Mouse (Mus musculus): ENCODE measurements around the gene Mrps31. TPM values are rescaled to one million over a fixed set of nuclear protein-coding genes. Genes with fewer than 3 reads are reported as not detected.

The Mrps31 gene
- polyA plus RNA-seq, 1 experiment from 2014 or later, result 42.6 TPM

GRCm38 (mm10) chr8:22398142-22398951 is 12.8 kb upstream of the Mrps31 start, which contains the start of gene Slc25a15:
Gene Slc25a15 (minus strand): TSS chr8:22398597.
- under 1% methylated on average over 75 of the region's 77 CpGs for WGBS
- Histone ChIP-seq H3K4me1 (replicated peaks) (peaks cover 21% of the 10 kb centered on the region), H3K27ac (peak within 1 kb of the TSS; percentile 79), H3K36me3 (peaks cover 9% of the 10 kb centered on the region; the same call in 1 of the 2 replicates), H3K27me3 (no peaks in the 10 kb centered on the region), H3K4me2 (peak within 1 kb of the TSS; percentile 76), H3K4me3 (replicated peaks) (peak within 1 kb of the TSS; percentile 74), H3K9ac (replicated peaks) (peak within 1 kb of the TSS; percentile 81), H3K9me3 (no peaks in the 10 kb centered on the region)
- peak; percentile 91 for ATAC-seq (ENCODE audit: insufficient number of reproducible peaks, insufficient read depth, low FRiP score, low TSS enrichment, low read depth)

- Histone ChIP-seq H3K36me3 (peaks cover 6% of the 10 kb centered on the region; the same call in 1 of the 2 replicates), H3K4me3 (replicated peaks) (peak overlapping the region; percentile 74), H3K4me2 (peak overlapping the region; percentile 76), H3K27me3 (no peaks in the 10 kb centered on the region), H3K9ac (replicated peaks) (no peak overlapping the region), H3K27ac (peak overlapping the region; percentile 74; the same call in 1 of the 2 replicates), H3K4me1 (replicated peaks) (peaks cover 21% of the 10 kb centered on the region), H3K9me3 (no peaks in the 10 kb centered on the region)
- 88% methylated on average over 8 of the region's 8 CpGs for WGBS
- no peak for ATAC-seq (ENCODE audit: insufficient number of reproducible peaks, insufficient read depth, low FRiP score, low TSS enrichment, low read depth)
These were observed 11.8 kb upstream of the Mrps31 start for GRCm38 (mm10) chr8:22399285-22399880.

DNA sequence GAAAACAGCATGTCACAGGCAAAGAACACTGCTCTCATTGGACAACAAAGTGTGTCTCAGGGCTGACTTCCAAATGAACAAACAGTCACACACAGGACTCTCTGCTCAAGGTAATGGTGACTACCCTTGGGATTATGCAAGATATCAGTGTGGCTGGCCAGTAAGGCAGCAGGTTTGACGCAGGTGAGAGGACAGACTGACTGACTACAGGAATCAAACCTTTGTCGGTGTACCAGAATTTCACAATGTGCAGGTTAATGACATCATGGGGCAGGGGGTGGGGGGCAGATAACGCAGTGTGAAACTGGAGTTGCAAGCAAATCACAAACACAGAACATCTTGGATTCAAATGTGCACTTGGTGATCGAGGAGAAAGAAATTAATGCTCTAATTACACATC is 10.6 kb upstream of the Mrps31 start:
- H3K27ac ChIP-seq, result no peak overlapping the region
- H3K4me3 ChIP-seq (replicated peaks), result no peak overlapping the region
- no peaks in the 10 kb centered on the region for H3K27me3 ChIP-seq
- no peaks in the 10 kb centered on the region for H3K36me3 ChIP-seq
- no peak for ATAC-seq (ENCODE audit: insufficient number of reproducible peaks, insufficient read depth, low FRiP score, low TSS enrichment, low read depth)
- H3K9ac ChIP-seq (replicated peaks), result no peak overlapping the region
- no peaks in the 10 kb centered on the region for H3K9me3 ChIP-seq
- WGBS, result 86% methylated on average over 4 of the region's 4 CpGs
- peaks cover 18% of the 10 kb centered on the region for H3K4me1 ChIP-seq (replicated peaks)
- no peak overlapping the region for H3K4me2 ChIP-seq

DNA sequence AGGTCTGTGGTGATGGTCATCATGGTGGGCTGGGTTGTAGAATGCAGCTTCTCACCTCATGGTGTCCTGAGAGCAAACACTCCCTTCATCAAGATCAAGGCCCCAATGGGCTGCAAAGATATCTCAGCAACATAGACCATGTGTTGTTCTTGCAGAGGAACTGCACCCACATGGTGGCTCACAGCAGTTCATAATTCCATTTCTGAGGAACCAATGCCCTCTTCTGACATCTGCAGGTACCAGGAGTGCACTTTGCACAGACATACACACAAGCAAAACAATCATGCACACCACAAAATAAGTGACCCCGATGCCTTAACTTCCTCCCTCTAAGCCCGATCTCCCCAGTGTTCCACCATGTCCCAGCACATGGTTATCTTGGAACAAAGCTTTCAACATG is 7.9 kb upstream of the Mrps31 start:
- no peaks in the 10 kb centered on the region for H3K27me3 ChIP-seq
- H3K4me3 ChIP-seq (replicated peaks), result no peak overlapping the region
- no peak for ATAC-seq (ENCODE audit: insufficient number of reproducible peaks, insufficient read depth, low FRiP score, low TSS enrichment, low read depth)
- WGBS, result 83% methylated on average over 2 of the region's 2 CpGs
- peaks cover 3% of the 10 kb centered on the region; the same call in 1 of the 2 replicates for H3K4me1 ChIP-seq (replicated peaks)
- no peaks in the 10 kb centered on the region for H3K36me3 ChIP-seq
- H3K9me3 ChIP-seq, result no peaks in the 10 kb centered on the region
- no peak overlapping the region for H3K27ac ChIP-seq
- H3K9ac ChIP-seq (replicated peaks), result no peak overlapping the region
- no peak overlapping the region for H3K4me2 ChIP-seq

GRCm38 (mm10) chr8:22405733-22406132 is 5.4 kb upstream of the Mrps31 start:
- WGBS, result 74% methylated on average over 6 of the region's 6 CpGs
- no peak overlapping the region for H3K9ac ChIP-seq (replicated peaks)
- H3K4me2 ChIP-seq, result no peak overlapping the region
- ATAC-seq (ENCODE audit: insufficient number of reproducible peaks, insufficient read depth, low FRiP score, low TSS enrichment, low read depth), result no peak
- no peaks in the 10 kb centered on the region for H3K36me3 ChIP-seq
- H3K27ac ChIP-seq, result no peak overlapping the region
- no peaks in the 10 kb centered on the region for H3K4me1 ChIP-seq (replicated peaks)
- no peaks in the 10 kb centered on the region for H3K9me3 ChIP-seq
- H3K4me3 ChIP-seq (replicated peaks), result no peak overlapping the region
- H3K27me3 ChIP-seq, result no peaks in the 10 kb centered on the region

GRCm38 (mm10) chr8:22410688-22411281 is 376 bp upstream of the Mrps31 start:
- H3K4me1 ChIP-seq (replicated peaks), result peaks cover 7% of the 10 kb centered on the region
- no peaks in the 10 kb centered on the region for H3K27me3 ChIP-seq
- peaks cover 12% of the 10 kb centered on the region for H3K36me3 ChIP-seq
- peak overlapping the region; percentile 89 for H3K4me3 ChIP-seq (replicated peaks)
- no peaks in the 10 kb centered on the region for H3K9me3 ChIP-seq
- peak overlapping the region; percentile 90 for H3K4me2 ChIP-seq
- H3K9ac ChIP-seq (replicated peaks), result peak overlapping the region; percentile 89
- WGBS, result 16% methylated on average over 16 of the region's 16 CpGs
- H3K27ac ChIP-seq, result no peak overlapping the region
- ATAC-seq (ENCODE audit: insufficient number of reproducible peaks, insufficient read depth, low FRiP score, low TSS enrichment, low read depth), result peak; percentile 60; the same call in 1 of the 2 replicates

DNA sequence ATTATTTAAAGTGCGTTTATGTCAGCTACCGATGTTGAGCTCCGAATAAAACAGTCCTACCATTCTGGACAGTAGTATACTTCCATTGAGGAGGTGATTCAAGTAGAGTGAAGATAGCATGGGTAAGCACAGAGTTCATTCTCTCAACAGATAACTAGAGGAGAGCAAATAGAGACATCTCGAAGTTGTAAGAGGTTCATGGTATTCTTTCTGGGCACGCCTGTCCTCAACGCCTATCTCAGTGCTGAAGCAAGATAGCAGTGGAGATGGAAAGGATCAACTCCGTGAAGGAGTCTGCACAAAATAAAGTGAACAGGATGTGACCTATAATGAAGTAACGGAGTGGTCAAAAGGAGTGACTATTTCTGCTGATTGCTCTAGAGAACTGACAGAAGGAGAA is 810 bp downstream of the Mrps31 start:
- Histone ChIP-seq H3K4me3 (replicated peaks) (peak overlapping the region; percentile 89), H3K27me3 (no peaks in the 10 kb centered on the region), H3K4me2 (peak overlapping the region; percentile 90), H3K9ac (replicated peaks) (peak overlapping the region; percentile 89), H3K4me1 (replicated peaks) (peaks cover 7% of the 10 kb centered on the region), H3K9me3 (no peaks in the 10 kb centered on the region), H3K36me3 (peaks cover 23% of the 10 kb centered on the region), H3K27ac (no peak overlapping the region)
- ATAC-seq (ENCODE audit: insufficient number of reproducible peaks, insufficient read depth, low FRiP score, low TSS enrichment, low read depth), result no peak
- WGBS, result 21% methylated on average over 8 of the region's 8 CpGs

Other genes starting within 250 kb of the Mrps31 start
- gene Nek3, start 244.9 kb upstream of the Mrps31 start, polyA plus RNA-seq (2016; fragmentation: Nextera tagmentation; extraction: Ambion mirVana), result 7.2 and 7.4 TPM in 2 replicates
- gene Ckap2, start 225.5 kb upstream of the Mrps31 start, polyA plus RNA-seq (2016; fragmentation: Nextera tagmentation; extraction: Ambion mirVana), result 49.4 and 50.4 TPM in 2 replicates
- gene Vps36, start 218.6 kb upstream of the Mrps31 start, polyA plus RNA-seq (2016; fragmentation: Nextera tagmentation; extraction: Ambion mirVana), result 34.7 and 36.6 TPM in 2 replicates
- 8.0 and 9.7 TPM in 2 replicates for gene Thsd1, start 184.0 kb upstream of the Mrps31 start, polyA plus RNA-seq (2016; fragmentation: Nextera tagmentation; extraction: Ambion mirVana)
- not detected in 2 replicates for gene Tpte, start 127.9 kb upstream of the Mrps31 start, polyA plus RNA-seq (2016; fragmentation: Nextera tagmentation; extraction: Ambion mirVana)
- gene Slc25a15, start 12.8 kb upstream of the Mrps31 start, polyA plus RNA-seq (2016; fragmentation: Nextera tagmentation; extraction: Ambion mirVana), result 17.7 TPM in 2 replicates

Measured in limb, embryonic 12.5 days (tissue).